Mouse (Mus musculus) heart, embryonic 11.5 days (tissue): Measurements from ENCODE around the gene Adgre5. TPM values are rescaled to one million over a fixed set of nuclear protein-coding genes. Genes with fewer than 3 reads are reported as not detected.

Experiments used
- ATAC-seq: fragments of 200-750 bp; cut with Nextera tagmentation; replicated peaks from 2 replicates; pipeline ENCODE4 v1.8.0; 2017; ENCODE audit warnings: moderate library complexity; ENCODE audit not compliant: insufficient number of reproducible peaks, low FRiP score, low TSS enrichment
- H3K27ac ChIP-seq: fragments of 300-500 bp; sonication (generic); 2 replicates; pipeline ENCODE4 v1.5.1; 2014; ENCODE audit warnings: mild to moderate bottlenecking, low read depth, low read length
- H3K27me3 ChIP-seq: fragments of 300-500 bp; sonication (generic); 2 replicates; pipeline ENCODE4 v1.6.1; 2014; ENCODE audit warnings: mild to moderate bottlenecking, low read length, mixed read lengths; ENCODE audit not compliant: control insufficient read depth, insufficient read depth
- H3K36me3 ChIP-seq: fragments of 300-500 bp; sonication (generic); 2 replicates; pipeline ENCODE4 v1.6.1; 2014; ENCODE audit warnings: mild to moderate bottlenecking, low read length, moderate library complexity, mixed read lengths; ENCODE audit not compliant: control insufficient read depth, insufficient read depth
- H3K4me1 ChIP-seq: fragments of 300-500 bp; sonication (generic); 2 replicates; pipeline ENCODE4 v1.6.1; 2014; ENCODE audit warnings: low read length; ENCODE audit not compliant: control insufficient read depth, insufficient read depth
- H3K4me2 ChIP-seq: fragments of 300-500 bp; sonication (generic); 2 replicates; pipeline ENCODE4 v1.6.1; 2014; ENCODE audit warnings: mild to moderate bottlenecking, moderate library complexity
- H3K4me3 ChIP-seq: fragments of 300-500 bp; sonication (generic); 2 replicates; pipeline ENCODE4 v1.5.1; 2014; ENCODE audit warnings: low read depth, low read length
- H3K9ac ChIP-seq: fragments of 300-500 bp; sonication (generic); 2 replicates; pipeline ENCODE4 v1.6.1; 2014; ENCODE audit warnings: mild to moderate bottlenecking, low read depth, low read length, moderate library complexity
- H3K9me3 ChIP-seq: fragments of 300-500 bp; sonication (generic); replicated peaks from 2 replicates; pipeline ENCODE4 v1.6.1; 2016; ENCODE audit warnings: low read length; ENCODE audit not compliant: control insufficient read depth
- WGBS: fragments of 180-500 bp; shearing (Covaris S2); extraction: QIAGEN DNeasy Blood & Tissue Kit; methylation state at CpG from one replicate; pipeline ENCODE4 v1.1.7; 2014; ENCODE audit not compliant: insufficient replicate concordance; 5-methylcytosine and 5-hydroxymethylcytosine counted together
- polyA plus RNA-seq: library from polyadenylated mRNA; unstranded; fragments of >200 nt; fragmentation: Nextera tagmentation; extraction: Ambion mirVana; gene quantifications from 2 replicates; pipeline ENCODE4 v1.2.1, GENCODE M21; 2014

The Adgre5 gene
- polyA plus RNA-seq, 1 experiment from 2014 or later, result 17.6 TPM

DNA sequence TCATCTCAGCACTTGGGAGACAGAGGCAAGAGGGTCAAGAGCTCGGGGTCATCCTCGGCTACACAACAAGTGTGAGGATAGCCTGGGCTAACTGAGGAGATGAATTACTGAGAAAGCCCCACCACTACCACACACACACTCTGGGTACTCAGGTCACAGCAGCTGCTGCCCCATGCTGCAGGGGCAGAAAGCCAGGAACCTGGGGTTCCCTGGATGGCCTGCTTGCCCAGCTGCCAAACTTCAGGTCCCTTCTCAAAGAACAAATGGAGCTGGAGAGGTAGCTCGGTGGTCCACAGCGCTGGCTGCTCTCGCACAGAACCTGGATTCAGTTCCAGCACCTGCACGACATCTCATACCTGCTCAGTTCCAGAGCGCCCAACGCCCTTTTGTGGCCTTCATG is 23.0 kb upstream of the Adgre5 start:
- Histone ChIP-seq H3K4me1 (no peaks in the 10 kb centered on the region), H3K27ac (no peak overlapping the region), H3K27me3 (no peaks in the 10 kb centered on the region), H3K9me3 (no peaks in the 10 kb centered on the region; the same call in 1 of the 2 replicates), H3K4me3 (no peak overlapping the region), H3K4me2 (no peak overlapping the region), H3K9ac (no peak overlapping the region), H3K36me3 (no peaks in the 10 kb centered on the region)
- 94% methylated on average over 8 of the region's 8 CpGs for WGBS
- ATAC-seq, result no peak

DNA sequence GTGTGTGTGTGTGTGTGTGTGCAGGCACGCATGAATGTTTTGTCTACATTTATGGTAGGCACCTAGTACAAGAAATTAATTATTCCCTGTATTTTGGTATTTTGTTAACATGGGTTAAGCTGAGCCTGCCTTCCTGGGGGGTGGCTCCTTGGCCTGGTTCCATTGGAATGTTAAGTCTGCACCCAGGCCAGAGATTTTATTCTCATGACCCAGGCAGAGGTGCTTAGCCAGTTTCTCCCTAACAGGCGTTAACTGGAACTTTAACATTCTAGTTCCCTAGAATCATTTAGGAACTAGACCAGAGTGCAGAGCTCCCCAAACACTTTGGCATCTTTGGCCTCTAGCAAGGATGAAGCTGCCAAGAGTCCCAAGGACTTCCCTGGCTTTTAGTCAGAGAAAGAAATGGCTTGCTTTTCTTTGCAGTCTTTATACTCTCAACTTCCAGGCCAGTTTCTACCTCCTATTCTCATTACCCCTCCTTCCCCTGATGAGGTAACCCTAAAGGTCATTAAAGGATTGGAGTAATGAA is 18.2 kb upstream of the Adgre5 start:
- Histone ChIP-seq H3K4me3 (no peak overlapping the region), H3K4me2 (no peak overlapping the region), H3K27me3 (no peaks in the 10 kb centered on the region), H3K9ac (no peak overlapping the region), H3K9me3 (no peaks in the 10 kb centered on the region), H3K27ac (no peak overlapping the region), H3K36me3 (no peaks in the 10 kb centered on the region), H3K4me1 (no peaks in the 10 kb centered on the region)
- ATAC-seq, result no peak
- WGBS, result 70% methylated on average over 2 of the region's 2 CpGs

DNA sequence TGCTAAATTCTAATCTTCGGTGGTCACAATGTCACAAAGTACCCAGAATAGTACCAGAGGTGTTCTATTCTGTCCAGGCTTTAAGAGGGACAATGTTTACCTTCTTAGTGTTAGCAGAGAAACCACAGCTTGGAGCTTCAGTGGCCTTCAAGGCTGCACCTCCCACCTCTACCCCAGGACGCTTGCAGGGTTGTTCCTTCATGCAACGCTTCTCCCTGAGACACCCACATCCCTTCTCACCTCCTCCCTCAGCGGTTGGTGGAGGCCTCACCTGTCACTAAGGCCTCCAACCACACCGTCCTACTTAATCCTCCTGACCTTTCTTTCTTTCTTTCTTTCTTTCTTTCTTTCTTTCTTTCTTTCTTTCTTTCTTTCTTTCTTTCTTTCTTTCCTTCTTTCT is 17.2 kb upstream of the Adgre5 start:
- no peaks in the 10 kb centered on the region for H3K27me3 ChIP-seq
- H3K9ac ChIP-seq, result no peak overlapping the region
- 57% methylated on average over 5 of the region's 5 CpGs for WGBS
- no peaks in the 10 kb centered on the region for H3K9me3 ChIP-seq
- ATAC-seq, result no peak
- H3K4me3 ChIP-seq, result no peak overlapping the region
- H3K4me1 ChIP-seq, result no peaks in the 10 kb centered on the region
- H3K4me2 ChIP-seq, result no peak overlapping the region
- H3K27ac ChIP-seq, result no peak overlapping the region
- H3K36me3 ChIP-seq, result no peaks in the 10 kb centered on the region

DNA sequence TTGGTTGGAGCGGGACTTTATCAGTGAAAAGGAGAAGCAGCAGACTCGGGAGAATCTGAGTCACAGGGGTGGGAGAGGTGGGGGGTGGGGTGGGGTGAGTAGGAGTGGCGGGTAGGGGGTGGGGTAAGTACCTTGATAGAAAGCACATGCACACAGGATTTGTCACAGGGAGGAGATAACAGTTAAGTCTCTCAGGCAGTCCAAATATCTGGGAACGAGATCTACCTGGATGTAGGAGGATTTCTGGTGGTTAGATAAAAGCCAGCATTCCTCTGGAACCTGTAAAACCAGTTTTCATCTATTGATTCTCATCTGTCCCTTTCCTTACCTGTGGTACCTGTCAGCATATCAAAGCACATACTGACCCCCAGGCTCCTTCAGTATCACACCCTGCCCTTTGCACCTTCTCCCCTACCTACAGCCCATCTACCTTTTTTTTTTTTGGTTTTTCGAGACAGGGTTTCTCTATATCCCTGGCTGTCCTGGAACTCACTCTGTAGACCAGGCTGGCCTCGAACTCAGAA is 16.0 kb upstream of the Adgre5 start:
- H3K9me3 ChIP-seq, result no peaks in the 10 kb centered on the region
- no peak overlapping the region for H3K9ac ChIP-seq
- H3K27me3 ChIP-seq, result no peaks in the 10 kb centered on the region
- ATAC-seq, result no peak
- no peak overlapping the region for H3K4me2 ChIP-seq
- WGBS, result 67% methylated on average over 6 of the region's 6 CpGs
- H3K4me3 ChIP-seq, result no peak overlapping the region
- no peaks in the 10 kb centered on the region for H3K36me3 ChIP-seq
- no peaks in the 10 kb centered on the region for H3K4me1 ChIP-seq
- no peak overlapping the region for H3K27ac ChIP-seq

DNA sequence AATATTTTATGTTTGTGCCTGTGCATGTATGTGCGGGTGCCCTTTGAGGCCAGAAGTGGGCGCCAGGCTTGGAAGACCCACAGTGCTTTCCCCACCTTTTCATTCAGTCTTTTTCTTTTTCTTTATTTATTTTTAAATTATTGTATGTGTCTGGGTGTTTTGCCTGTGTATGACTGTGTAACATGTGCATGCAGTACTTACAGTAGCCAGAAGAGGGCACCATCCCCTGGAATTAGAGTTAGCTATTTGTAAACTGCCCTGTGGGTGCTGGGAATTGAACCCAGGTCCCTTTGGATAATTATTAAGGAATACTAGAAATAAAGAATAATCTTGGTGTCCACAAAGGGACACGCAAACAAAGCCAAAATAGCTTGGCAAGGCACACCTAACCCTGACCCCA is 15.1 kb upstream of the Adgre5 start:
- no peak for ATAC-seq
- Histone ChIP-seq H3K27ac (no peak overlapping the region), H3K36me3 (no peaks in the 10 kb centered on the region), H3K9ac (no peak overlapping the region), H3K27me3 (no peaks in the 10 kb centered on the region), H3K4me1 (no peaks in the 10 kb centered on the region), H3K4me2 (no peak overlapping the region), H3K4me3 (no peak overlapping the region), H3K9me3 (no peaks in the 10 kb centered on the region)
- 91% methylated on average over 3 of the region's 3 CpGs for WGBS

DNA sequence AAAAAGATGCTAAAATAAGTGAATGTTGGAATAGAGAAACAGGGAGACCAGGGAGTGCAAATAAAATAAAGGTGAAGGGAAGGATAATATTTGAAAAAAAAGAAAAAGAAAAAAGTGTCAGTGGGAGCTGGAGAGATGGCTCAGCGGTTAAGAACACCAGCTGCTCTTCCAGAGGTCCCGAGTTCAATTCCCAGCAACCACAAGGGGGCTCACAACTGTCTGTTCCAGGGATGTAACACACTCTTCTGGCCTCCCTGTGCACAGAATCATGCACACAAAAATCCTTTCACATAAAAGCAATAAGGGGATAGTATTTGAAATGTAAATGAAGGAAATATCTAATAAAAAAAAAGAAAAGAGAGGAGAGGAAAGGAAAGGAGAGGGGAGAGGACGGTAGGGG is 13.0 kb upstream of the Adgre5 start:
- no peak overlapping the region for H3K4me3 ChIP-seq
- no peak for ATAC-seq
- WGBS, result 64% methylated on average over 3 of the region's 3 CpGs
- H3K4me1 ChIP-seq, result no peaks in the 10 kb centered on the region
- H3K27me3 ChIP-seq, result no peaks in the 10 kb centered on the region
- no peak overlapping the region for H3K27ac ChIP-seq
- no peaks in the 10 kb centered on the region for H3K9me3 ChIP-seq
- no peak overlapping the region for H3K4me2 ChIP-seq
- no peak overlapping the region for H3K9ac ChIP-seq
- no peaks in the 10 kb centered on the region for H3K36me3 ChIP-seq

DNA sequence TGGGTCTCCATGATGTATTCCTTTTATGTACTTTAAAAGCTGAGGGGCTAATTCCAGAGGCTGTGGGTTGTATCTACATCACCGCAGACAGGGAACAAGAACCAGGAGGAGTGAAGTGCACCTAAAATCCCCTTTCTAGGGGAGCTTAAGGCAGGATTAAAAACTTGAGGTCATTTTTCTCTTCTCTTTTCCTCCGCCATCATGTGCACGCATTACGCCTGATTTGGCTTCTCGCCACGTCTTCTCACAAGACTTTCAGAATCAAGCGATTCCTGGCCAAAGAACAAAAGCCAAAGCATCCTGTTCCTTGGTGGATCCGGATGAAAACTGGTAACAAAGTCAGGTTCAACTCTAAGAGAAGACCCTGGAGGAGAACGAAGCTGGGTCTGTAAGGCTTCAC is 8.1 kb upstream of the Adgre5 start:
- Histone ChIP-seq H3K9ac (no peak overlapping the region), H3K9me3 (no peaks in the 10 kb centered on the region), H3K27me3 (no peaks in the 10 kb centered on the region; the same call in 1 of the 2 replicates), H3K27ac (peak overlapping the region; percentile 75; the same call in 1 of the 2 replicates), H3K4me2 (no peak overlapping the region), H3K4me3 (no peak overlapping the region), H3K4me1 (peaks cover 17% of the 10 kb centered on the region; the same call in 1 of the 2 replicates), H3K36me3 (no peaks in the 10 kb centered on the region)
- no peak for ATAC-seq
- 84% methylated on average over 9 of the region's 9 CpGs for WGBS

DNA sequence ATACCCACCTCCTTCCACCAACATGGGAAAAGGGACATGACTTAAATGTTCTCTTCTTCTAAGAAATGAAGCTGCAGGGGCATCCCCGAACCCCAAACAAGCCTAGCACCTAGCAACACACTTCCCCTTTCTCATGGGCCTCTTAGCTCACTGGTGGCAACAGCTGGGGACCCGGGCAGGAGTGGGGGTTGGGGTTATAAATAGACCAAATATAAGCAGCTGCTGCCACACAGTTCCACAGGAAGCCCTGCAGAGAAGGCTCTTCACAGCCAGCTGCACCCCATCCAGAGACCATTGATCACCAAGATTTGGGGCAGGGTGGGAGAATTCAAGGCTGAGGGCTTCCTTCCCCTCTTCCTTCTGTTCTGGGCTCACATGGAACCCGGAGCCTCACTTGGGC is 7.6 kb upstream of the Adgre5 start:
- 36% methylated on average over 3 of the region's 3 CpGs for WGBS
- Histone ChIP-seq H3K36me3 (no peaks in the 10 kb centered on the region), H3K4me2 (peak overlapping the region; percentile 80; the same call in 1 of the 2 replicates), H3K9ac (0 out of 2 replicates have a peak overlapping the region, but pooled peaks have one; percentile 24), H3K4me3 (no peak overlapping the region), H3K9me3 (no peaks in the 10 kb centered on the region), H3K27me3 (no peaks in the 10 kb centered on the region; the same call in 1 of the 2 replicates), H3K27ac (peak overlapping the region; percentile 75), H3K4me1 (peaks cover 17% of the 10 kb centered on the region; the same call in 1 of the 2 replicates)
- ATAC-seq, result 0 out of 2 replicates have a peak, but pooled peaks have one; percentile 24
